Mouse (Mus musculus): ENCODE measurements around the gene Ncs1.
A peak's percentile ranks its signal among the peaks of the same experiment; 100 is the strongest.

The Ncs1 gene

DNA sequence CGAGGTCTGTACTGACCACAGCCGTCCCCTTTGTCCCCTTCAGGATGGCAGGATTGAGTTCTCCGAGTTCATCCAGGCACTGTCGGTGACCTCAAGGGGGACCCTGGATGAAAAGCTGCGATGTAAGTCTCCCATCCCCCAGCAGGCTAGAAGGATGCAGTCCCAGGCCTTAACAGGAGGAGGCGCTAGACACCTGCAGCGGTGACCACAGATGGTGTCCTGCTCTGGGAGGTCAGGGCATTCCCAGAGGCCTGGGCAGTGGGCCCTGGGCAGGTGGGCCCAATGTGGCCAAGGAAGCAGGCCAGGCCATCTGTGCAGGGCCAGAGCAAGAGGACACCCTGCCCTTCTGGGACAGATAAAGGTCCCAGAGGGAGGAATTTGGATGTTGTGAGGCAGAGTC is 36.6 kb downstream of the Ncs1 start:
- DNase-seq: no peak

DNA sequence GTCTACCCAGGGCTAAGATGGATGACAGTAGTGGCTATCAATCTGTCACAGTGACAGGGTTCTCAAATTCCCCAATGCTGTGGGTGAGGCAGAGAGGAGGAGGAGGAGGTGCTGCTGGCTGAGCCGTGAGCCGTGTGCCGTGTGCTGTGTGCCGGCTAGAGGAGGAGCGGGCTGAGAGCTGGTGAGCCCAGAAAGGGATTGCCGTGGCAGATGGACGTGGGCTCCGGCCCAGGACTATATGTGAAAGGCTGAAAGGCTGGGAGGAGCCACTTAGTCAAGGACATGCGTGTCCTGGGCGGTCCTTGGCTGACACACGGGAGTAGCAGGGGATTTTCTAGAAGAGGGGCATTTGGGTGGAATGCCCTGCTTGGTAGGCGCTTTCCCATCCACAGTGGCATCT is 37.3 kb downstream of the Ncs1 start:
- no peak for DNase-seq

DNA sequence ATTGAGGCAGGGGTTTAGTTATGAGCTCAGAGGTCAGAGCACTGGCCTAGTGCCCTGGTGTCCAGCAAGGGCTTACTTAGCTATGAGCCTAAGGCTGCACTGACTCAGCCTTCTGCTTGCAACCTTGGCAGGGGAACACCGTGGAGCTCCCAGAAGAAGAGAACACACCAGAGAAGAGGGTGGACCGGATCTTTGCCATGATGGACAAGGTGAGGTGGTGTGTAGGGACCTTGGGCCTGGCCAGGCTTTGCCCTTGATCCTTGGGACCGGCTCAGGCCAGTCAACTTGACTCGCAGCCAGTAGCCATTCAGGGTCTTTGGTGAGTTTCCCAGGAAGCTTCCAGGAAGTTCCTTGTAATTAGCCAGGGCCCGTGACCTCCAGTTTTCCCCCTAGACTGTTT is 38.9 kb downstream of the Ncs1 start:
- DNase-seq: no peak

DNA sequence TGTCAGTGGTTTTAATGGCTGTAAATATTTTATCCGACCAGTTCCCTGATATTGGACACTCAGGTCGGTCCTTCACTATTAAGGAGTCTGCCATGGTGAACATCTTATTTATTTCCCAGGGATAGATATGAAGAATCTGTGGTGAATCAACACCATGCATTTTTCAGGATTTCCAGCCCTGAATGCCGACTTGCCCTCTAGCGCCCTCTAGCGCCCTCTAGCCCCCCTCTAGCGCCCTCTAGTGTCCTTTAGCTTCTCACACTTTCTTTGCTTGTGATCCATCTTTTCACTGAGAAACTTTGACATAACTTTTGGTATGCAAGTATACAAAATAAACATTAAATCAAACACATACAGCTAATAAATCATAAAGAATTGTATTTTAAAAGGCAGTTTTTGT is 45.8 kb downstream of the Ncs1 start:
- peak; percentile 18 to 50 for DNase-seq

DNA sequence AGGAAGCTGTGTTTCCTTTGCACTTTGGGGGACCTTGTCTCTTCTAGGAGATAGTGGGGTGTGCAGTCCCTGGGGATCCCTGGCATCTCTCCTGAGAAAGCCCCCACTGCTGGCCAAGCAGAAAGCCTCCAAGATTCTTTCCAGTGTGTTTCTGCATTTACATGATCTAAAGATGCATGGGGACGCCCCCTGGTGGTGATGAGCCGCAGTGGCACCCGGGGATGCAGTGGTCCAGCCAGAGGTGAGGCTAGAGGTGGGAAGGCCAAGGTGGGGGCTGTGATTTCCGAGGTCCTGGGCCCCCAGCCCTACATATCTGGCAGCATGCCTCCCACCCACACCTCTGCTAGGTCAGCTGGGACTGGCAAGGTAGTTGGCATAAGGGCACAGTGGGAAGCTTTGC is 49.4 kb downstream of the Ncs1 start:
- peak; percentile 37 to 78 for DNase-seq

DNA sequence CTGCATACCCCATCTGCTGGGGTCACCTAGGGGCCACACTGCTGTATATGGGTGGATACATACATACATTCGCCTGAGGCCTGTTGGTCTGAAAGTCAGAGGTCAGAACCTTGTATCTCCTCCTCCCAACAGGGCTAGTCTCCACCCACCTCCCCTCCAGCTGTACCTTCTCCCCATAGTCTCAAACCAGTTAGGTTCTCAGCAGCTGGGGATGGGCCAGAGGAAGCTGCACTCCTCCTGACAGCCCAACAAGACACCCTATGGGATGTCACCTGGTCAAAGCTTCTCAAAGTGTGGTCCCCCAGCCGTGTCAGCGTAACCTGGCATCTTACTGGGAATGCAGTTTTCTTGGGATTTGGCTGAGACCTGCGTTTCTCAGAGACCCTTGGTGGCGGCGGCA is 50.8 kb downstream of the Ncs1 start:
- DNase-seq: no peak

DNA sequence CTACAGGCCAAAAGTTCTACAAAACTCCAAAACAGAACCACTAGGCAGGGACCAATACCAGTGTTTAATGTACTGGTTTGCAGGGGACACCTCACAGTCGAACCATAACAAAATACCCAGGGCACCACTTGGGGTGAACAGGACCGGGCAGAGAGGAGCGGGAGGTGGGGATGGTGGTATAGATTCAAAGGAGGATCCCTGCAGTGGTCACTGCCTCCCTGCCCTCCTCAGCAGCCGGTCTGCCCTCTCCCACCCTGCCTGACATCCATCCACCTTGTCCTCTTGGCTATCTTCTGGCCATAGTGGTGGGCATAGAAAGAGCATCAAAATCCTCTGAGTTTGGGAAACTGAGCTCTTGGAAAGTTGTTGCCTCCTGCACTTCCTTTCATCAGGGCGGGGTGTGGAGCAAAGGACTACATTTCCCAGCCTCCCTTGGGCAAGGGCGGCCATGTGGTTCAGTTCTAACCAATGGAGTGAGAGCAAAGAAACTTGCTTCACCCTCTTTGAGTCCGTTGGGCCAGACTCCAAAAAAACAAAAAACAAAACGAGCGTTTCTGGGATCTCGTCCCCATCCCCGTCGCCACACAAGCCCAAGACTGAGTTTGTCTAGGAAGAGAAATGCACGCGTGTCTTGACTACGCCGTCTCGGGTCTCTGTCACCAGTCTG is 52.1 kb downstream of the Ncs1 start:
- peak; percentile 35 to 42 for DNase-seq

DNA sequence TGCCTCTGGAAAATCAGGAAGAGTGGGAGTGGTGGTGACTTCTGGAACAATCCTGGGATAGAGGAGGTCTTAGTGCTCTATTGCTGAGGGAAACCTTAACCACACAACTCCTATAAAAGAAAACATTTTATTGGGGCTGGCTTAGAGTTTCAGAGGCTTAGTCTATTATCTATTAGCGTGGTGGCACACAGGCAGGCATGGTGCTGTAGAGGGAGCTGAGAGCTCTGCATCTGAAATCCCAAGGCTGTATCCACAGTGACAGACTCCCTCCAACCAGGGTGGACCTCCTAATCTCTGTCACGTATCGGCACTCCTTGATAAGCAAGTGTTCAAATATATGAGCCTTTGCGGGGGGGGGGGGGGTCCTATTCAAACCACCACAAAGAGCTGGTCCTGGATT is 53.2 kb downstream of the Ncs1 start:
- DNase-seq: no peak

DNA sequence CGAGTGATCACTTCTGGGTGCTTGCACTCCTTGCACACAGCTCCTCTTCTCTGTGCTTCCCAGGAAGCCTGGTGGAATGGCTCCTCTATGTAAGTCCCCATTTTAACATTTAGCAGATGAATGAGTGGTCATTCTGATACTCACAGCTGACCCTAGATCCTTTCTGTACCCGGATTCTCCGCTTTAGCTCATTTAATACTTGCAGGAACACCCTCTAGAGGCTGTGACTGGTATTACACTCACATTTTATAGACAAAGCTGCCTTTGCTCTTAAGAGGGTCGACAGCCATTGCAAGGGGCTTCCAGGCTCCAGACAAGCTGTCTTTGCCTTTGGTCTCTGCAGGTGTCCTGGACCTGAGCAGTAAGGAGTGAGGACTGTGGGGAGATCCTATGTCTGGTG is 53.6 kb downstream of the Ncs1 start:
- no peak for DNase-seq

DNA sequence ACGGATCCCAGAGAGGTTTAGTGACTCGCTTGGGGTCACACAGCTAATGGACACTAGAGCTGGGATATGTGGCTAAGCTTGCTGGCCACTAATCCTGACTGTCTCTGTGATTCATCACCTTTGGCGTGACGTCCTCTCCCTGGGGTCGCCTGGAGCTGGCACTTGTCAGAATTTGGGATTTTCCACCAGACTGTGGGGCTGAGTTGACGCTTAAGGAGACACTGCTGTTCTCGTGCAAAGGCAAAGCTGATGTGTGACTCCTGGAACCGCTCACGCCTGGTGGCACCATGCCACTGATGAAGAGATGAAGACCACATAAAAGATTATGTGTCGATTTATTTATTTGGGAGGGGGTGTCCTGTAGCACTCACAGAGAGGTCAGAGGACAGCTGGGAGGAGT is 54.4 kb downstream of the Ncs1 start:
- no peak for DNase-seq

DNA sequence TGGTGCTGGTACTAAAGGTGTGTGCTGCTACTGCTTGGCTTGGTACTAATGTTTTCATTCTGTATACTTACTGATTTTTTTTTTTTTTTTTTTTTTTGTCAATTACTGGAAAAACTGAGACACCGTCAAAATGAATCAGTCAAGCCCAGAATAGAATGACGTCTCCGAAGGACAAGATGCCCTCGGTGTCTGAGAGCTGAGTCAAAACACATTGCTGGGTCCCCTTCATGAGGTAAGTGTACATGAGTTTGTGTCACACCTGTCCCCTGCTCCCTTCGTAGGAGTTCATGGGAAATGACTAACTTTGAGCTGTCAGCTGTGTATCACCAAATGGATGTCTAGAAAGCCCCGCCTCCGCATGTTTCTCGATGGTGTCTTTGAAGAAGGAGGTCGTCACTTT is 57.6 kb downstream of the Ncs1 start:
- DNase-seq: no peak

DNA sequence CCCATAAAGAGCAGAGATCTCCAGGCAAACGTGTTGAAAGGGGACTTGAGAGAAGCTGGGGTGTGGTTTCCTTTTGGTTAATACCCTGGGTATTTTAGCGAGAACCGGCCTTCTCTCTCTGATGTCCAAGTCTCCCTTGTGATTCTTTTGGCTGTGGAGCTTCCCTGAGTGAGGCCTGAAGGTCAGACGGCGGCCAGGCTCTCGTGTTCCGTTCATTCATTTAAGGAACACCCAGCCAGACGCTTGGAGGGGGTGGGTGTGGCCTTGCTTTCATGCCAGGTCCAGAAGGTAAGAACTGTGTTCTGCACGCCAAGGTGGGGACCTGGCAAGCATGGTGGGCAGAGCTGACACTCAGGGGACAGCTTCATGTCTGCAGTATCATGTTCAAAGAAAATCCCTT is 58.6 kb downstream of the Ncs1 start:
- DNase-seq: no peak

DNA sequence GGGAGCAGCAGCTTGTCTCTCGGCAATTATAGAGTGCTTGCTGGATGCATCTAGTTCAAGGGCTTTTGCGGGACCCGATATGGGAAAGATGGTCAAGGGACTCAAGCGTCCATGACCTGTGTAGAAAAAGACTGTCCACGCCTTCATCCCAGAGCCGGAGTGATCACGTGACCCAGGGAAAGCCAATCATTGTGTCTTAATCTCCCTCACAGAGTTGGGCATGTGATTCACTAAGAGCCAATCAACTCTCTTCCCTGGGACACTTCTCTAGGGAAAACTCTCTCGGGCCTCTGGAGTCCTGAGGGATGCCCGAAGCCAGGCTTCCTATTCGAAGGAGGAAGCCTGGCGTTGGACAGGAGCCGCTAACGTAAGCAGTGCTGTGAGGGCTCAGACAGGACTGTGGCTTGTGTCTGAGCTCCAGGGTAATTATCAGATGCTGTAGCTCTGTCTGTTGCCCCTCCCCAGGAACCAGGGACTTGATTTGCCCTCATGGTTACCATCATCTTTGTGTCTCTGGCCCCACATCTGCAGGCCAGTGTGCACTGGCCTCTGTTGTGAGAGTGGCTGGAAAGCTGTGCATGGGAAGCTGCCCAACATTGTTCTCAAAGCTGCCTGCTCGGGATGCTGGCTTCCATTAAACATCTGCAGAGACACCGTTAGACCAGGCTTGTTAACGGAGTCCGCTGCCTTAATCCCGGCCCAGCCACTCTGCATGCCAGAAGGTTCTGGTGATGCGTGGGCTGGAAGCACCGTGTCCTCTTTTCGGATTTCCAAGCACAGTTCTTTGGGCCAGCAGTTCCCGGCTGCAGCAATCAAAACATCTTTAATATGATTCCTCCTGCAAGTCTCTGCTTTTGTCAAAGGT is 59.4 kb downstream of the Ncs1 start:
- DNase-seq: no peak

DNA sequence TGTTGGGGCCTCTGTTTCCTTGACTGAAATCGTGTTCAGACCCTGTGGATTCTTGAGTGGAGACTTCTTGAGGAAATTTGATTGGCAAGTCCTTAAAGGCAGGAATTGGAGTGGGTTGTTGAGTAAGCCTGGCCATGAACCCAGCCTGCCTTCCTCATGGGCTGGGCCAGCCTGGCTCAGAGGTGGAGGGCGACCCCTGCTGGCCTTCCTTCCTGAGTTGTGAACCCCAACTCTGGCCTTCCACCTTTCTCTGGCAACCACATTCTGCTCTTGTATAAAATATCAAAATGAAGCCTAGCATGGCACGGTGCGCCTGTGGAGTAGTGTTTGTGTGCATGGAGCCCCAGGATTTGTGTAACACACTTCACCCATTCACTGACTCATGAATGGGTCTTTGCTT is 60.1 kb downstream of the Ncs1 start:
- peak in 1 of 2 experiments; percentile 33 for DNase-seq

DNA sequence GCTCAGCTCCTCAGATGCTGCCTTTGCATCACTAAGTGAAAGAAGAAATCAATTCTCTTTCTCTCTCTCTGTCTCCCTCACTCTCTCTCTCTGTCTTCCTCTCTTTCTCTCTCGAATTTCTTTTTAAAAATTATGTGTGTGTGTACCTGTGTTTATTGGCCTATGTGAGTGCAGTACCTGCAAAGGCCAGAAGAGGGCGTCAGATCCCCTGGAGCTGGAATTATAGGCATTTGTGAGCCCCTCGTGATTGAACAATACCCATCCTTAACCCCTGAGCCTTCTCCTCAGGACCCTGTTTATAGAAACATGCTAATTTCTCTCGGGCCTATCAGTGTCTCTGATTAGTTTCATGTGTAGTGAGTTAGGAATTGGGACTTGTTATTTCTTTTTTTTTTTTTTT is 62.6 kb downstream of the Ncs1 start:
- DNase-seq: no peak

DNA sequence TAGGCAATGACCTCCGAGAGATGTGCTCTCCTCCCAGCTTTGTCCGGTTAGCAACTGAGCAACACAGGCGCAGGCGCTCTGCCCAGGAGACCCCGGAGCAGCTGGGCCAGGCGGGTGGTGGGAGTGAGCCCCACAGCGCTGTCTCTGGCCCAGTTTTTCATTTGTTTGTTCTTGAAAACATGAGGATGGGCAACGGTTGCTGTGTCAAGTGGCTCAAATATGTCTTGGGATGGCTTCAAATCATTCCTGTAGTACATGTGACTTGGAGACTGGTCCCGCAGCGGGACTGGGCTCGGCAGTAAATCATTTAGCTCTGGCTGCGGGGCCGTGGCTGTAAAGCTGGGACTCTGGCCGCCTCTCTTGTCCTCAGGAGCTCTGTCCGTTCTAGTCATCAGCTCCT is 63.9 kb downstream of the Ncs1 start:
- DNase-seq: no peak

DNA sequence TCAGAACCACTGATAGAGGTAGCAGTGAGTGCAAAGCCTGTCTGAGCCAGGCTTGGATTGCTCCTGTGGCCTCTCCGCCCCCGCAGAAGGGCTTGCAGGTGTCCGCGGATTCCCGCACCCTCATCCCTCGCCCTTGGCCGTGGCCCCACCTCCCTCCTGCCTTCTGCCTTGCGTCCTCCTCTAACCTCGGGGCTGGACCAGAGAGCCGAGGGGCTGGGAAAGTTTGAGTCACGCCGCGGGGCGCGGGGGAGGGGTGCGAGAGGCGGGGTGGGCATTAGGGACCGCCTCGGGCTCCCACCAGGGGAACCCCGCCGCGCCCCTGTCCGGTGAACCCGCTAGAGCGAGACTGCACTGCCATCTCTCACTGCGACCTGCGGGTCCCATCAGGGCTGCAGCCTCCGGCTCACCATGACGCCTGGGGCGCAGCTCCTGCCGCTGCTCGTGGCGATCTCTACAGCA is 68.4 kb downstream of the Ncs1 start, which contains the start of gene Hmcn2:
Gene Hmcn2, plus strand, starts transcription at position 409 of the 459 bp plus-strand sequence.
- DNase-seq: no peak

DNA sequence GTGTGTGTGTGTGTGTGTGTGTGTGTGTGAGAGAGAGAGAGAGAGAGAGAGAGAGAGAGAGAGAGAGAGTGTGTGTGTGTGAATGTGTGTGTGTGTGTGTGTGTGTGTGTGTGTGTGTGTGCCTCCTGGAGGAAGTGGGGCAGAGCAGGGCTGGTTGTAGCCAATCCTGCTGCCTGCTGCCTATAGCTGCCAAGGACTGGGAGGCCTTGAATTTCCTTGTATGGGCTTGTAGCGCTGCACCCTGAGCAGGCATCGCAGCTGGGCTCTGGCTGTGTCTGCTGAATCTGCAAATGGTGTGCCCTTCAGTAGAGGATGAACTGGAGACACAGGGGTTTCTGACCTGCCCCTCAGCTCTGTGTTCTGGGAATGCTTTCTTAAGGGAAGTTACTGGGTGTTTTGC is 72.5 kb downstream of the Ncs1 start:
- DNase-seq: no peak

DNA sequence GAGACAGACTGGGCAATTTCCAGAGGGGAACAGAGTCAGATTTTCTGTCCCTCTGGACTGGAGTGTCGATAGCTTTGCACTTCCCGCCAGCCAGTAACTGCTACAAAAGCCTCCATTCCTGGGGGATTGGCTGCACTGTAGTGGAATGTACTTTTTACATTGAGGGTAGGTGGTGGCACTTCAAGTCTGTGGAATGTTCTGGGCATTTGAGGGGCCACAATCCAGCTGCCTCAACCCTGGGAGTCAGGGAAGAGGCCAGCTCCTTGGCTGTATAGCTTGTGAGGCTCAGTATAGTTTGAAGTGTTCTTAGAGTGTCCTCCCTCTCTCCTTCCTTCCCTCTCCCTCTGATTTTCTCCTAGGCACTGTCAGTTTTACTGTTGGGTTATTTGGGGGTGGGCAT is 73.6 kb downstream of the Ncs1 start:
- no peak for DNase-seq

DNA sequence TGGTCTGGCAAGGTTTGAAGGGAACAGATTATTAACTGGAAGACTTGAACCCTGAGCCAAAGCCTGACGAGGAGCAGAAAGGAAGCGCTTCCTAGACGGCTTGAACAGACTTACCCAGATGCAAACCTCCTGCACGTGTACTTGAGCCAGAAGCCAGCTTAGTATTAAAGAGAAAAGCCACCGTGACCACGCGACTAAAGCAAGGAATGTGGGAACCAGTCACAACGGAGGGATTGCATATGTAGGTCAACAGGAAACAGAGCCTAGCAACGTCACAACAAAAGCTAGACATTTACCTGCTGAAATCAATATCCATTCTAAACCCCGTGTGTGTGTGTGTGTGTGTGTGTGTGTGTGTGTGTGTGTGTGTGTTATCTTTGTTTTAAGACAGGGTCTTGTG is 81.6 kb downstream of the Ncs1 start:
- DNase-seq: no peak

DNA sequence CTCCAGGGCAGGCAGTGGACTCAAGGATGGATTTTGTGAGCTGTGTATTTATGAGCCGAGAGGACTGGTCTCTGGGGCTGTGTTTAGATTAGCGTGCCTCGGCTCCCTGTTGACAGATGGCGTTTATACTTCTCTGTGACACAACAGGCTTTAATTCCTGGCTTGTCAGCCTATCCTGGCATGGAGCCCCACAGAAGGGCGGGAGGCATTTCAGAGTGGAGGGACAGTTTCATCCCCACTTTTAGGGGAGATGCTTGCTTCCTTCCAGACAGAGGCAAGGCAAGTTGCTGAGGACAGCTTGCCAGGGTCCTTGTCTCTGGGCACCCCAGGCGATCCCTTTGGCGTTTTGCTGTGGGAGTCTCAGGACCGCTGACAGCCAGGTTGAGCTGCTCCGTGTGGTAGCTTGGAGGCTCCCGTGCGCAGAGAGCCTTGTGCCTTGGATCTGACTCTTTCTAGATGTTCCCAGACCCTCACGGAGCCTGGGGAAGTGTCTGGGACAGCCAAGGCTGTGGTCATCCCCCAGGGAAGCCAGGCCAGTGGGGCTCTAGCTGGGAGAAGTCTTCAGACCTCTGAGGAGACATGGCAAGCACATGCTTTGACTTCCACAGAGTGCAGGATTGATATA is 92.2 kb downstream of the Ncs1 start:
- DNase-seq: no peak

DNA sequence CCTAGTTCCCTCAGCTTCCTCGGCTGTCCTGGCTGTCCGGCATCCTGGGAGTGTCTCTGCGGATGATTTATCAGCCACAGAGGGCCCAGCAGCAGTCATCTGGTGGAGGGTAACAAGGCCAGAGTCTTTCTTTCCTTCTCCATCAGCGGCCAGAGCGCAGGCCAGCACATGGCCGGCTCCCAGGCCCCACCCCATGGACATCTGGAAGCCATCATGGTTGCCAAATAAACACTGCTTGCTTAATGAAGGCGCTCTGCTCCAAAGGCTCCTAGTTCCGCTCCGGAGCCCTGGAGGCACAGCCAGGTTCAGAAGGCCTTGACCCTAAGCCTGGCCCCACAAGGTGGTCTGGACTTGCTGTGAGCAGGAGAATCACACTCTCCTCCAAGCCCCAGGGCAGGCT is 94.2 kb downstream of the Ncs1 start:
- DNase-seq: peak; percentile 35 to 48

DNA sequence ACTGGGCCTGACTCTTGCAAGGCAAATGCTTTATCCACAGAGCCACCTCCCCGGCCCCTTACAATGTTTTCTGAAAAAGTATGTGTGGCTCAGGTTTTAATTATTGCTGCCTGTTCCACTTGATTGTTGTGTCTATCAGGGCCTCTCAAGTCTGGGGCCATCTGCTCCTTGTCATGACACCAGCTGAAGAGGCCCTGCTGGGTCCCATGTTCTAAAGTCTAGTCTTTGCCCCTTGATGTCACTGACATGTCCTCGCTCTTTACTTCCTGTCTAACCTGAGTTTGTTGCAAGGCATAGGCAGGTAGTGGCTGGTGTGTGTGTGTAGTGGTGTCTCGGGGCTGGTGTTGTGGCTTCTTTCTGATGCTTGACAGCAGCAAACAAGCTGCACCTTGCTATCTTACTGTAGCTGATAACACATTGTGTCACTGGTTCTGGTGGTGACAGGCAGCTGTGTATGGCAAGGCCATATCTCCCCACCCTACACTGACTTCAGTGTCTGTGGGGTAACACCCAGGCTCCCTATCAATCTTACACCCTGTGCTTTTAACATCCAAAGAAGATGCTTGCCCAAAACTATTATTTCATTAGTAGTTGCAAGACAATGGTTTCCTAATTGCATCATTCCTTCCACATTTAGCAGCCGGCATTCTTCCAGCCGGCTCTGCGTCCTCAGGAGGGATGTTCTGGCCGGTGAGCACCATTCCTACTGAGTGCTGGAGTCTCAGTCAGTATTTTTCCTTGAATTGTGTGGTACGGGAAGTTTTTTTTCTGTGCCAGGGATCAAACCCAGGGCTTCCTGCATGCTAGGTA is 96.3 kb downstream of the Ncs1 start:
- no peak for DNase-seq
